Mouse (Mus musculus) liver, embryonic 12.5 days (tissue): ENCODE data around the gene Mpg. TPM values are rescaled to one million over a fixed set of nuclear protein-coding genes. Genes with fewer than 3 reads are reported as not detected.

Experiments
- ATAC-seq: fragments of 200-750 bp; cut with Nextera tagmentation; 2 replicates; pipeline ENCODE4 v1.8.0; 2017; ENCODE audit warnings: moderate number of reproducible peaks, mild to moderate bottlenecking, moderate library complexity
- H3K27ac ChIP-seq: fragments of 300-500 bp; sonication (generic); 2 replicates; pipeline ENCODE4 v1.5.1; 2016; ENCODE audit warnings: mild to moderate bottlenecking
- H3K27me3 ChIP-seq: fragments of 300-500 bp; sonication (generic); replicated peaks from 2 replicates; pipeline ENCODE4 v1.6.1; 2016; ENCODE audit warnings: mild to moderate bottlenecking, moderate library complexity
- H3K36me3 ChIP-seq: fragments of 300-500 bp; sonication (generic); 2 replicates; pipeline ENCODE4 v1.6.1; 2016; ENCODE audit warnings: mild to moderate bottlenecking, moderate library complexity
- H3K4me1 ChIP-seq: fragments of 300-500 bp; sonication (generic); 2 replicates; pipeline ENCODE4 v1.6.1; 2016
- H3K4me2 ChIP-seq: fragments of 300-500 bp; sonication (generic); 2 replicates; pipeline ENCODE4 v1.6.1; 2016; ENCODE audit warnings: mild to moderate bottlenecking, moderate library complexity
- H3K4me3 ChIP-seq: fragments of 300-500 bp; sonication (generic); 2 replicates; pipeline ENCODE4 v1.5.1; 2016; ENCODE audit warnings: mild to moderate bottlenecking, moderate library complexity
- H3K9ac ChIP-seq: fragments of 300-500 bp; sonication (generic); 2 replicates; pipeline ENCODE4 v1.6.1; 2016; ENCODE audit warnings: mild to moderate bottlenecking, moderate library complexity
- H3K9me3 ChIP-seq: fragments of 300-500 bp; sonication (generic); replicated peaks from 2 replicates; pipeline ENCODE4 v1.6.1; 2016; ENCODE audit warnings: mild to moderate bottlenecking, moderate library complexity
- WGBS: fragments of 180-500 bp; shearing (Covaris S2); methylation state at CpG from one replicate; pipeline ENCODE4 v1.1.7; 2016; ENCODE audit not compliant: insufficient replicate concordance; 5-methylcytosine and 5-hydroxymethylcytosine counted together
- polyA plus RNA-seq: library from polyadenylated mRNA; unstranded; fragments of >200 nt; fragmentation: Nextera tagmentation; extraction: Ambion mirVana; gene quantifications from 2 replicates; pipeline ENCODE4 v1.2.1, GENCODE M21; 2016

Mpg gene
- polyA plus RNA-seq, 1 experiment from 2014 or later = 27.2 TPM

GRCm38 (mm10) chr11:32224468-32225139, 1.7 kb upstream of the Mpg start:
- Histone ChIP-seq H3K36me3 (peaks cover 19% of the 10 kb centered on the region), H3K27me3 (peaks cover 58% of the 10 kb centered on the region), H3K27ac (peak overlapping the region; percentile 85), H3K4me1 (peaks cover 67% of the 10 kb centered on the region), H3K4me2 (peak overlapping the region; percentile 1; the same call in 1 of the 2 replicates), H3K4me3 (no peak overlapping the region), H3K9ac (no peak overlapping the region), H3K9me3 (no peaks in the 10 kb centered on the region)
- 6% methylated on average over 4 of the region's 4 CpGs for WGBS
- no peak for ATAC-seq

GRCm38 (mm10) chr11:32225222-32226104, 842 bp upstream of the Mpg start:
- no peak overlapping the region for H3K9ac ChIP-seq
- no peaks in the 10 kb centered on the region for H3K9me3 ChIP-seq
- H3K27me3 ChIP-seq = peaks cover 49% of the 10 kb centered on the region
- H3K4me1 ChIP-seq = peaks cover 66% of the 10 kb centered on the region
- WGBS = 45% methylated on average over 7 of the region's 7 CpGs
- H3K4me3 ChIP-seq = peak overlapping the region; percentile 83
- peaks cover 28% of the 10 kb centered on the region for H3K36me3 ChIP-seq
- peak overlapping the region; percentile 91 for H3K4me2 ChIP-seq
- peak overlapping the region; percentile 85 for H3K27ac ChIP-seq
- ATAC-seq = no peak

- WGBS = 39% methylated on average over 1 of the region's 1 CpGs
- peaks cover 43% of the 10 kb centered on the region for H3K36me3 ChIP-seq
- no peaks in the 10 kb centered on the region for H3K9me3 ChIP-seq
- H3K27ac ChIP-seq = peak overlapping the region; percentile 85
- no peak for ATAC-seq
- H3K4me3 ChIP-seq = peak overlapping the region; percentile 83
- H3K27me3 ChIP-seq = peaks cover 34% of the 10 kb centered on the region
- peak overlapping the region; percentile 90 for H3K9ac ChIP-seq
- peak overlapping the region; percentile 91 for H3K4me2 ChIP-seq
- H3K4me1 ChIP-seq = peaks cover 50% of the 10 kb centered on the region
Measured at GRCm38 (mm10) chr11:32227041-32227440, 736 bp downstream of the Mpg start.

GRCm38 (mm10) chr11:32227555-32227954, 1.2 kb downstream of the Mpg start:
- peaks cover 49% of the 10 kb centered on the region for H3K36me3 ChIP-seq
- WGBS = 88% methylated on average over 9 of the region's 9 CpGs
- peaks cover 28% of the 10 kb centered on the region for H3K27me3 ChIP-seq
- H3K4me2 ChIP-seq = peak overlapping the region; percentile 91
- no peak overlapping the region for H3K27ac ChIP-seq
- H3K4me3 ChIP-seq = peak overlapping the region; percentile 83
- H3K9me3 ChIP-seq = no peaks in the 10 kb centered on the region
- peak overlapping the region; percentile 90 for H3K9ac ChIP-seq
- ATAC-seq = no peak
- peaks cover 45% of the 10 kb centered on the region for H3K4me1 ChIP-seq

GRCm38 (mm10) chr11:32228292-32228845, 2.1 kb downstream of the Mpg start:
- Histone ChIP-seq H3K4me2 (0 out of 2 replicates have a peak overlapping the region, but pooled peaks have one; percentile 91), H3K36me3 (peaks cover 57% of the 10 kb centered on the region), H3K4me3 (no peak overlapping the region), H3K27ac (peak overlapping the region; percentile 52), H3K9ac (no peak overlapping the region), H3K9me3 (no peaks in the 10 kb centered on the region), H3K27me3 (peaks cover 20% of the 10 kb centered on the region), H3K4me1 (peaks cover 38% of the 10 kb centered on the region)
- ATAC-seq = no peak
- 84% methylated on average over 3 of the region's 3 CpGs for WGBS

GRCm38 (mm10) chr11:32230220-32230619, 3.9 kb downstream of the Mpg start:
- Histone ChIP-seq H3K4me2 (no peak overlapping the region), H3K27ac (peak overlapping the region; percentile 13; the same call in 1 of the 2 replicates), H3K9me3 (no peaks in the 10 kb centered on the region), H3K4me3 (no peak overlapping the region), H3K36me3 (peaks cover 75% of the 10 kb centered on the region), H3K27me3 (peaks cover 2% of the 10 kb centered on the region; the same call in 1 of the 2 replicates), H3K9ac (no peak overlapping the region), H3K4me1 (peaks cover 28% of the 10 kb centered on the region)
- no peak for ATAC-seq
- 84% methylated on average over 4 of the region's 4 CpGs for WGBS

- peaks cover 19% of the 10 kb centered on the region for H3K4me1 ChIP-seq
- no peaks in the 10 kb centered on the region for H3K27me3 ChIP-seq
- no peak overlapping the region for H3K4me3 ChIP-seq
- H3K4me2 ChIP-seq = no peak overlapping the region
- H3K36me3 ChIP-seq = peaks cover 84% of the 10 kb centered on the region
- WGBS = 78% methylated on average over 2 of the region's 2 CpGs
- H3K27ac ChIP-seq = 0 out of 2 replicates have a peak overlapping the region, but pooled peaks have one; percentile 13
- no peaks in the 10 kb centered on the region for H3K9me3 ChIP-seq
- no peak for ATAC-seq
- no peak overlapping the region for H3K9ac ChIP-seq
Measured at GRCm38 (mm10) chr11:32231125-32231524, 4.8 kb downstream of the Mpg start.

GRCm38 (mm10) chr11:32232848-32233247, 6.5 kb downstream of the Mpg start:
- no peak for ATAC-seq
- Histone ChIP-seq H3K27ac (no peak overlapping the region), H3K4me2 (no peak overlapping the region), H3K36me3 (peaks cover 100% of the 10 kb centered on the region), H3K9me3 (no peaks in the 10 kb centered on the region), H3K4me1 (peaks cover 14% of the 10 kb centered on the region), H3K9ac (no peak overlapping the region), H3K4me3 (no peak overlapping the region), H3K27me3 (no peaks in the 10 kb centered on the region)
- WGBS = 92% methylated on average over 10 of the region's 10 CpGs

GRCm38 (mm10) chr11:32233895-32234294, 7.6 kb downstream of the Mpg start:
- Histone ChIP-seq H3K4me1 (peaks cover 18% of the 10 kb centered on the region), H3K4me2 (no peak overlapping the region), H3K36me3 (peaks cover 99% of the 10 kb centered on the region), H3K9ac (no peak overlapping the region), H3K4me3 (no peak overlapping the region), H3K9me3 (no peaks in the 10 kb centered on the region), H3K27me3 (no peaks in the 10 kb centered on the region), H3K27ac (peak overlapping the region; percentile 11; the same call in 1 of the 2 replicates)
- 93% methylated on average over 3 of the region's 3 CpGs for WGBS
- ATAC-seq = no peak

GRCm38 (mm10) chr11:32234816-32235485, 8.6 kb downstream of the Mpg start:
- H3K27ac ChIP-seq = peak overlapping the region; percentile 99
- H3K9me3 ChIP-seq = no peaks in the 10 kb centered on the region
- 82% methylated on average over 6 of the region's 6 CpGs for WGBS
- no peak for ATAC-seq
- H3K9ac ChIP-seq = peak overlapping the region; percentile 22; the same call in 1 of the 2 replicates
- no peak overlapping the region for H3K4me2 ChIP-seq
- peaks cover 26% of the 10 kb centered on the region for H3K4me1 ChIP-seq
- H3K36me3 ChIP-seq = peaks cover 99% of the 10 kb centered on the region
- H3K4me3 ChIP-seq = no peak overlapping the region
- H3K27me3 ChIP-seq = no peaks in the 10 kb centered on the region

- Histone ChIP-seq H3K4me3 (no peak overlapping the region), H3K27ac (peak overlapping the region; percentile 99), H3K27me3 (no peaks in the 10 kb centered on the region), H3K9ac (0 out of 2 replicates have a peak overlapping the region, but pooled peaks have one; percentile 23), H3K4me1 (peaks cover 33% of the 10 kb centered on the region), H3K9me3 (no peaks in the 10 kb centered on the region), H3K4me2 (no peak overlapping the region), H3K36me3 (peaks cover 99% of the 10 kb centered on the region)
- no peak for ATAC-seq
- 73% methylated on average over 3 of the region's 3 CpGs for WGBS
Measured at GRCm38 (mm10) chr11:32235646-32236045, 9.3 kb downstream of the Mpg start.
